Mouse (Mus musculus) layer of hippocampus, adult 9-10 months (tissue): Measurements from ENCODE around the gene Gsta2.
"Not testable (repeated sequence)": the region's sequence is repeated elsewhere in the genome, so short reads cannot be mapped to it uniquely, and the experiment has no call there.

ENCODE experiments used
- DNase-seq: peaks from one replicate; pipeline ENCODE4 v3.0.0; 2022; ENCODE audit warnings: low spot score

Gene Gsta2

DNA sequence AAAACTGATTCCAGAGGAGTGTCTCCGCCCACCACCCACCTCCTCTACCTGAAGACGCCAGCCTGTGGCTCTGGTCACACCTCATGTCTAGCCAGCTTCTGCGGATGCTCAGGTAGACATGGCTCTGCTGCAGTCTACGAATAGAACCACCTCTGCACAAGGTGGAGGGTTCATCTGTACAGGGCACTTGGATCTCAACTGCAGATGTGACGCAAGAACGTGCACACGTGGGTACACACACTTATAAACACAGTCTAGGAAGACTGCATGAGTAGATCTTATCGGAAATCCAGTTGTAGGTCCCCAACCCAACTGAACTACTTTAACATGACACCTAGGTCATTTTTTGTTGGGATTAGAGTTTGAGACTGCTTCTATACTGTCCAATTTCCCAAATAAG is at the start of gene Gsta2:
Gsta2 (minus strand) TSS at position 178 of the 400 bp plus-strand sequence.
- DNase-seq: no peak

DNA sequence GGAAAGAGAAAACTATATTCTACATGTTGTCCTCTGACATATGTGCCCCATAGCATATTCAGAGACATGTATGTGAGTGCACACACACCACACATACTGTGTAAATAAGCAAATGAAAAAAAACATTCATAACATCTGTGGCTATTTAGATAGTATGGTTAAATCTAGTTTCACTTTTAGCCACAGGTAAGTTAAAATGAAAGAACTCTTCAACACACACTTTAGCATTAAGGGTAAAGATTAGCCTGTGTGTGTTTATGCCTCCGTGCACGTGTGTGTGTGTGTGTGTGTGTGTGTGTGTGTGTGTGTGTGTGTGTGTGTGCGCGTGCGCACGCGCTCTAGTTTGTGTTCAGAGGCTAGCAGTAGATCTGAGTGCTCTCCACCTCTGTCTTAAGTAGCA is 46.0 kb upstream of the Gsta2 start:
- no peak for DNase-seq

DNA sequence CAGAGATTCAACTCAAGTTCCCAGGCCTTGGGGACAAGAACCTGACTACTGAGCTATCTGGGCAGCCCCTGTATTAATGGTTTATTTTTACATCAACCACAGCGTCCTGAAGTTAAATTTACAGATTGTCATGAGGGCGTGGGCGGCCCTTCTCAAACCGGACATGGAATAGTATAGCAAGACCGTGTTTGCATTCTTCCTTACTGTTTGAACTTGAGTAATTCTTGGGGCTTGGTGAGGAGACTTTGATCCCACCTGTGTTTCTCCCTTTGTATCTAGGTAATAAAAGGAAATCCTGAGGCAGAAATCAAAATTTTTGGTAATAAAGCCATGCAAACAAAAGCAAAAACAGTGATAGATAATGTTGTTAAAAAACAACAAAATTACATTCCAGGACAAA is 45.0 kb upstream of the Gsta2 start:
- no peak for DNase-seq

DNA sequence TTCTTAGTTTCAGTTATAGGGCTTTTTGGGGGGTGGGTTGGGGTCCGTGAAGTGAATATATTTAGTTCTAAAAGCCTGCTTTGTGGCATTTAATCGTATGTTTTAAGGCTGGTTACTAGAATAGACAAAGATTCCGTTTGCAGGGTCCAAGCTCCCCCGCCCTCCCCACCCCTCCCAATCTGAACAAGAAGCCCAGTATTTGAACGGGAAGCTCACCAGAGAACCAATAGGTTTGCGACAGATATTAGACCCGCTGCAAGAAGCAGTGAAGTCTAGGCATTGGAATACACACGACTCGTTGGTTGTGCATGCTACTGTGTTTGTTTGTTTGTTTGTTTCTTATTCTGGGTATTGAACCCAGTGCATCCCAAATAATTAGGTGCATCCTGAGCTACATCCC is 40.9 kb upstream of the Gsta2 start:
- no peak for DNase-seq

DNA sequence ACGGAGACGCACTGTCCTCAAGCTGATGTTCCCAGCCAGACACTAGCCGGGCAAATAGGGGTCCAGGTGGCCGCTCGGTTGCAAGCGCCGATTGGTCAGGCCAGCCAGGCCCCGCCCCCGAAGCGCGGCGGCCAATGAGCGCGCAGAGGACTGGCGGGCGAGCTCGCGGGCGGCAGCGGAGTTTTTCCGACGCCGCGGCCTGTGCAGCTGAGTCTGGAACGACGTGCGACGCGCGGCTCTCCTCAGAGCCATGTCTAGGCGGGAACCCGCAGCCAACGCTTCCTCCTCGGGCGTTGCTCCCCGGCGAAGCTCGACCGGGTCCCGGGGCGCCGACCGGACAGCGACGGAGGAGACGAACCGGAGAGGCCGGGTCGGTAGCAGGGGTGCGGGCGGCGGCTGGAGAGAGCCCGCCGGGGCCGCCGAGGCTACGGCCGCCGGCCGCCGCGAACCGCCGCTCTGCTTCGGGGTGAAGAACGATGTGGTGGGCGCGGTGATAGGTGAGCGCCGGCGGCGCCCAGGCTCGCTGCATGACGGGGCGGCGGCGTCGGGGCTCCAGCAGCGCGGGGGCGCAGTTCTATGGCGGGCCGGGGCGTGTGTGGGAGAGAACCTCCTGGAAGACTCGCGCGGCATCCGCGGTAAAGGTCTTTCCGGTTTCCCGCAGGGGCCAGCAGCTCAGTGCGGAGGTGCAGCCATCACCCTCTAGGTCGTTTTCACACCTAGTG is 40.2 kb upstream of the Gsta2 start, which contains the start of gene Ddx43:
Ddx43 (plus strand) TSS at position 148 of the 722 bp plus-strand sequence.
- DNase-seq: no peak

DNA sequence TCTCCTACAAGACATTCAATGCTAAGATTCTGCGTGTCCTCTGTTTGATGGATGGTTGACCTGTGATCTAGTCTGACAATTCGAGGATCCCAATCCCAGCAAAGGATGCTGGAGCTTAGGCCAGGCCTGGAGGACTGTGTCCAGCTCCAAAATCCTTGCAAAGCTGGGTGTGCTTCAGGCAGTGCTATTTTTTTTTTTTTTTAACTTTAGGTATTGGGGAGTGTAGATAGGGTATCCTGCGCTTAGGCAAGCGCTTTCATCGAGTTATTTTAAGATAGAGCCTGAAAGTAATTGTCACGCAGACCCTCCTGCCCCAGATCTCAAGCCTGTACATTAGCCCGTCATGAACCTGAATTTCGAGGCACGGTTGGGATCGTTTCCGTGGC is 39.6 kb upstream of the Gsta2 start:
- no peak for DNase-seq

DNA sequence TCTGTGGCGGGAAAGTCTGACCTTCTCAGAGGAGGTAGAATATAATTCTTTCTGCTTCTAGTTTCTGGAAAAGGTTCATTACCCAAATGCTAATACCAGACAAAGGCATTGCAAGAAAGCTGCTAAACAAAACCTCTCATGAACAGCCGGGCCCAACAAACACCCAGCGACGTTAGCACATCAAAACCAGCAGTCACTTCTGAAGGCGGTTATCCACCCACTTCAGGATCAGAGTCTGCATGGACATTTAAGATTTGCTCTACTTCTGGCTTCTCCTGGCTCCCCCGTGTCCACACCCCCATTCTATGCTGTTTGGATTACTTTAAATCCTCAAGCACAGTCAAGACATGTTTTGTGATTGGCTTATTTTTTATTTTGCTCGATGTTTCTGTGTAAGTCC is 39.0 kb upstream of the Gsta2 start:
- no peak for DNase-seq

DNA sequence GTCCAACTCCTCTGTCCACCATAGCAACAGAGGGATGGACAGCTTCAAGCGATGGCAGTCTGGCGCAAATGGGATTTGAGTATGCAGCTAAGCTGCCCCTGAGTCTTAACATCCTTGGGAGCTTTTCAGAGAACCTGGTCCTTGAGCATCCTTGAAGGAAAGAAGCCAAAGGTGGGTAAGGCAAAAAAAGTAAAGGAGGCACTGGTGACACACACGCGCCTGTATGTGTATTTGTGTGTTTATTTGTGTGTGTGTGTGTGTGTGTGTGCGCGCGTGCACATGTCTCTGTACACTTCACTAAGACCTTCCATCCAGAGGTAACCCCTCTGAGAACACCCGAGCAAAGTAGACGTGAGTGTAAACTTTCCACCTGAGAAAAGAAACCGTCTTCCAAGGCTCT is 38.2 kb upstream of the Gsta2 start:
- DNase-seq: no peak

DNA sequence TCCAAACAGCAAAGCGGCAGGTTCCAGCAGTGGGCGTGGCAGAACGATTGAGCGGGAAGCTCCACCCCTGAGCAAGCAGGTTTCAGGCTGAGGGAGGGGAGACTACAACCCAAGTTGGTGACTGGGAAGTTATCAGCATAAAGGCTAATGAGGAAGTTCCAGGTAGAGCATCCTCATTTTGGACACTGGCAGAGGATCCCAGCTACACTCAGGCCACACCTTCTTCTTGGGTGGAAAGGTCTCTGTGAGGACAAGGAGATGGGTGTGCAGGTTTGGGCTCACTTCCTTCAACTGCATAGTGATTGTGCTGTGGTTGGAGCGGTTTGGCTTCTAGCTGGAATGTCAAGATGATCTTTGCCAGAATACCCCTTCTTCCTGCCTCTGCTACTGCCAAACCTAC is 34.4 kb upstream of the Gsta2 start:
- no peak for DNase-seq

DNA sequence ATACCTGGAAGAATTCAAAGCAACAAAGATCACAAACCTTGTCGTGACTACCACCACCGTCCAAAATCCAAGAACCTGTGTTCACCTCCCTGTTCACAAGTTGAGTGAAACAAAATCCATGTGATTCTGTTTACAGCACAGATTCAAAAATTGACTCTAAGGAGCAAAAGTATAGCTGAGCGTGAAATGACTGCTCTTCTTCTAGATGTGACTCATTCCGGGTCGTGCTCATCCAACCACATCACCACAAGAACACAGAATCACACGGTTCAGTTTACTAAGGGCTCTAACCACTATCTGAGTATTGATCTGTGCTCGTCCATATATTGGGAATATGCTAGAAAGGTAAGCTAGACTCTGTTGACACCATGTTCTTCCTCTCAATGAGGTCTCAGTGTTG is 31.4 kb upstream of the Gsta2 start:
- no peak for DNase-seq

DNA sequence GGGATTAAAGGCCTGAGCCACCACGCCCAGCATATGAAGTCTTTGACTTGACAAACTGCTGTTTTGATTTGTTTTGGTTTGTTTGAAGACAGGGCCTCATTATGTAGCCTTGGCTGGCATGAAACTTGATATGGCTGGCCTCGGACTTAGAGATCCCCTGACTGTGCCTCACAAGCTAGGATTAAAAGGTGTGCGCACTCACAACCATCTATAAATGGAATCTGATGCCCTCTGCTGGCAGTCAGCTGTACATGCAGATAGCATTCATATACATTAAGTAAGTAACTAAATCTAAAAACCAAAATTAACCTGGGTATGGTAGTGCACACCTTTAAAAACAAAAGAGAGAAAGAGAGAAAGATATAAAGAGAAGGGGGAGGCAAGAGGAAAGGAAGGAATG is 30.3 kb upstream of the Gsta2 start:
- no peak for DNase-seq

DNA sequence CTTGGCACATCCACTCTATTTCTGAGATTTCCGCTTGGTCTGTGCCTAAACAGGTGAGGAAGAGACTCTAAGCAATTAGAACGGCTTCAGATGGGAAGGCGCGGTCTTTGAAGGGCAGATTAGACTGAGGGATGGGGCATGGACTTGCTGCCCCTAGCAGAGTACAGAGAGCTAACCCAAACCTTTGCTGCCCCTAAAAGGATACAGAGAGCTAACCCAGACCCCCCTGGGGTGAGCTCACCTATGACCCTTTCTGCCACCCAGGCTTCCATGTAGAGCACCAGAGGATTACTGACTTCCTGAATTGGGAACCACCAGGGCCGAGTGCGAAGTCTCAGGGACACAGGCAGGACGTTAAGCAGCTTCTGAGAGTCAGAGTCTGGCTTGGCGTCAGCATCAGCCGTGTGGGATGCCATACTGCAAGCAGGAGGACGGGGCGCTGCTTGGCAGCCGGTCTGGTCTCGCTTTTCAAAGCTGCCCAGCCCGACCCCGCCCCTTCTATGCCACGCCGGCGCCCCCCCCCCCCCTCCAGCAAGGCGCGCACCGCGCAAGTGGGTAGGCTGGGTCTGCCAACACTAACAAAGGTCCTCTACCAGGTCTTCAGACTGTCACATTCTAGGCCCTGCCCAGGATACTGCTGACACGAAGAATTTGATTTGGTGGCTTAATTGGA is 22.7 kb upstream of the Gsta2 start, which contains the start of gene Ooep:
Ooep (minus strand) TSS at position 613 of the 673 bp plus-strand sequence.
- no peak for DNase-seq

DNA sequence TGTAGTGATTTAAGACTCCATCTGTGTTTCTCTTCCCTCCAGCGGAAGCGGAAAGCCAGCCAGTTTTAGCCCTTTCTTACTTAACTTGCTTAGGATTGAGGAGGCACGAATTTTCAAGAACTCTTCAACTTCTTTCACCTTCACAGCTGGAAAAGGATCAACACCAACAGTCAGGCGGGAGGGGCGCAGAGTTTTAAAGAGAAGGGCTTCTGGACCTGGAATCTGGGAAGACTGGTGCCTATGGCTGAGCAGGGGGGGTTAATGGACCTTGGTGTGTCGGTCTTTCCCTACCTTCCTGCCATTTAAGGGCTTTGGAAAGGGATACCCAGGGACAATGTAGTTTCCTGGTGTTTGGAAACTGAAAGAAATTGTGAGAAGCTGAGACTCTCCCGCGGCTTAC is 22.0 kb upstream of the Gsta2 start:
- no peak for DNase-seq

DNA sequence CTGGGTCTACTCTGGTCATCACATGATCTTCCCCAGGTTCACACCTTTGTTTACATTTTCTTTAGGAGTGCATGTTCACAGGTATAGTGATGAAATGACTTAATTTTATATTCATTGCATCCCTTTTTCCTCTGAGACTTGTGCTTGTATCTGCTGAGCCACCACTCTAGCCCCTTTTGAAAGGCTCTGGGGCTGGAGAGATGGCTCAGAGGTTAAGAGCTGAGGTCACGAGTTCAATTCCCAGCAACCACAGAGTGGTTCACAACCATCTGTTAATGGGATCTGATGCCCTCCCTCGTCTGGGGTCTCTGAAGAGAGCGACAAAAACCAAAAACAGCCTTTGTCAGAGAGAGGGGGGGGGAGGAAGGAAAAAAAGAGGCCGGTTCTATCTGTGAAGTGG is 19.9 kb upstream of the Gsta2 start:
- no peak for DNase-seq

DNA sequence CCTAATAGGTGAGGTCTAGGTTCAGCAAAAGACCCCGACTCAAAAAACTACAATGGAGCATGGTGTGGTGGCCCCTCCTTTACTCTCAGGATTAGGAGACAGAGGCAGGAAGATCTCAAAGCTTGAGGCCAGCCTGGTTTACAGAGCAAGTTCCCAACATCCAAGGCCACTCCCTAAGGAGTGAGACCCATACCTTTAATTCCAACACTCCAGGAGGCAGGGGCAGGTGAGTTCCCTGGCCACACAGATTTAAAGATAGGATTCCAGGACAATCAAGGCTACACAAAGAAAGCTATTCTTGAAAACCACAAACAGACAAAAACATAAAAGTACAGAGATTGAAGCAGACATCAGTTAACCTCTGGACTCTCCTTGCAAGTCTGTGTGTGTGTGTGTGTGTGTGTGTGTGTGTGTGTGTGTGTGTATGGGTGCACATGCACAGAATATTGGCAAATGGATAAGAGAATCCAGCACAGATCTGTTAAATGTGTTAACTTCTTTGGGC is 19.3 kb upstream of the Gsta2 start:
- DNase-seq: no peak

DNA sequence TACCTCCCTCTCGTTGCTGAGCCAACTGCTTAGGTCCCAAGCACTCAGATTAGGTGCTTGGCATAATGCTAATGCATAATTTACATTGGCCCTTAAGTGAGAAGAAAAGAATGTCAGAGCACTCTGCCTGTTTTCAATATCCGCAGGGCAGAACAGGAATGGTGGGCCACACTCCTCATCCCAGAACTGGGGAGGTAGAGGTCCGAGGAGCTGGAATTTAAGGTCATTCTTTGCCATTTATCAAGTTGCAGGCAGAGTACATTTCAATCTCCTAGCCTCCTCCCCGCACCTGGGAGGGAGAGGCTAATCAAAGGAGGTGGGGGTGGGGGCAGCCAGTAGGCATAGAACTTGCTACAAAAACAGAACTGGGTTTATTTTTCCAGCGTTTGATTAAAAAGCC is 18.8 kb upstream of the Gsta2 start:
- DNase-seq: no peak

DNA sequence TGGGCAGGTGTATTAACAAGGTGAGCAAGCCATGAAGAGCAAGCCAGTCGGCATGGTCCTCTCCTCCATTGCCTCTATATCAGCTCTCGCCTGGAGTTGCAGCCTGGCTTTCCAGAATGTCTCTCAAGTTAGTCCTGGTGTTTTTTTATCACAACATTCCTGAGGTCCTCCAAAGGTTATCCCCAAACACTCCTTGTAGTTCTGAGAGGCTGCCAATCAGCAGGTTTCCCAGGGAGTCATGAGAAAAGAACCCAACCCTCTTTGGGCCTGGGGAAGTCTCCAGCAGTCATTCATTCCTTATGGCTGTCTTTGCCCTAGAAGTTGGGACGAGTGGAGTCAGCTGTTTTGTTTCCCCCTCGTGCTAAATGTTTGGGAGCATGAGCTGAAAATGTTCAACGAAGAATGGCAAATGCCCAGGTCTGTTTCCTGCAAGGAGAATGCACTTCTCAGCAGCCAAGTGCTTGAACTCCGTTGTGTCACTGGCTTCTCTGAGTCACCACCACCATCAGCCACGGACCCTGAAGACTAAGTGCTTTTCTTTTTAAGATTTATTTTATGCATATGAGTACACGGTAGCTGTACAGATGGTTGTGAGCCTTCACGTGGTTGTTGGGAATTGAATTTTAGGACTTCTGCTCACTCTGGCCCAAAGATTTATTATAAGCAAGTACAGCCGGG is 17.4 kb upstream of the Gsta2 start:
- no peak for DNase-seq

DNA sequence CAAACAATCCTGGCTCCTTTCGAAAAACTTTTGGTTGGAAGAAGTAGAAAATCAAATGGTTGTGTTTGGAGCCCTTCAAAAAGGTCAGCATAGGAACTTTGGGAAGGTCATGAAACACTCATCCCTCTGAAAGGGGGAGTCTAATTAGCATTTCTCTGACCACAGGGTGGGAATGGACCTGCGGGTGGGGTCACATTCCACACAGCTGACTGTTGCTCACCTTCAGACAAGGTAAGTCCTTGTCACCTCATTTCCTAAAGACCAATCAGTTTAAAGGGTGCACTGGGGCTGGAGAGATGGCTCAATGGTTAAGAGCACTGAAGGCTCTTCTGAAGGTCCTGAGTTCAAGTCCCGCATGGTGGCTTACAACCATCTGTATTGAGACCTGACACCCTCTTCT is 15.9 kb upstream of the Gsta2 start:
- no peak for DNase-seq

DNA sequence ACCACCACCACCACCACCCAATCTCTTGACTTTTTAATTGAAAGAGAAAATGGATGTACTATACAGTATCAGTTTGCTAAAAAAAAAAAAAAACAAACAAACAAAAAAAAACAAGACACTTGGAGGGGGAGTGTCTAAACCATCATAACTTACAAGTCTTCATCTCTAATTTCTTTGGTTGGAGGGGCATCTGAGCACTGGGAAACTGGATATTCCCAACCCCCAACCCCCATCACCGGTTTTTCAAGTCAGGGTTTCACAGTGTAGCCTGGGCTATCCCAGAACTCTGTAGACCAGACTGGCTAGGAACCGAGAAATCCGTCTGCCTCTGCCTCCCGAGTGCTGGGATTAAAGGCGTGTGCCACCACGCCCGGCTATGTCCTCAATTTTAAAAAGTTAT is 14.2 kb upstream of the Gsta2 start:
- DNase-seq: no peak

DNA sequence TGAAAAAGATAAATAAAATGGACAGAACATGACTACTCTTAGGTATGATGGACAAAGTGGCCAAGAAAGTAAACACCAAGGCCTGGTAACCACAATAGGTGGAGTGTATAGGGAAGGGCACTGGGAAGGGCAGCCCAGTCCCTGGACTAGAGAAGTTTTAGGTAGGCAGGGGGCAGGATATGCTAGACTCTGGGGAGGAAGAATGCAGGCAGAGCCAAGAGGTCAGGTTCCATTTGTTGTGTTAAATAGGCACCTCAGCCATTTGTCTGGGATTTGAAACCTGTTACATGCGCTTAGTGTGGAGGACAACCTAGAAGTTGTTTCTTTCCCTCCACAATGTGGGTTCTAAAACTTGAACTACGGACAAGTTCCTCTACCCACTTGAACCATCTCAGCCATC is 13.8 kb upstream of the Gsta2 start:
- DNase-seq: no peak

DNA sequence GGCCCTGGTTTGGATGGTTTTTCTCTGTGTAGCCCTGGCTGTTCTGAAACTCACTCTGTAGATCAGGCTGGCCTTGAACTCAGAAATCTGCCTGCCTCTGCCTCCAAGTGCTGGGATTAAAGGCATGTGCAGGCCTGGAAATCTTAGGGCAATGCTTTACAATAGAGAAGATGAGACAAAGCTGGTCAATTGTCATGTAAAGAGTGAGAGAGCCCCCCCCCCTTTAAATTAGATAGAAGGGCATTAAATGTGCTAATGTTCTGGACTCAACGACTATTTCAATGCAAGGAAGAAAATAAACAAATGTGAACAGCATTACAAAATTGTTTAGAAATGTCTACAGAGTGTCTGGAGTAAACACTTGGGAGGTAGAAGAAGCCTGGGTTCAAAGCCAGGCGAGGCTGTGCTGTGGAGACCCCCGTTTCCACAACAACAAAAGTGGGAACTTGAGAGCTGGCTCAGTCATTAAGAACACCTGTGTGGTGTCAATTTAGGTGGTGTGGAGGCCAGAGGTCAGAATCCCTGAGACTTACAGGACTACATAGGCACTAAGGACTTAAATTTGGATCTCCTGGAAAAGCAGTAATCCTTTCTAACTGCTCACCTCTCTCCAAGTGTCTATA is 13.2 kb upstream of the Gsta2 start:
- no peak for DNase-seq

DNA sequence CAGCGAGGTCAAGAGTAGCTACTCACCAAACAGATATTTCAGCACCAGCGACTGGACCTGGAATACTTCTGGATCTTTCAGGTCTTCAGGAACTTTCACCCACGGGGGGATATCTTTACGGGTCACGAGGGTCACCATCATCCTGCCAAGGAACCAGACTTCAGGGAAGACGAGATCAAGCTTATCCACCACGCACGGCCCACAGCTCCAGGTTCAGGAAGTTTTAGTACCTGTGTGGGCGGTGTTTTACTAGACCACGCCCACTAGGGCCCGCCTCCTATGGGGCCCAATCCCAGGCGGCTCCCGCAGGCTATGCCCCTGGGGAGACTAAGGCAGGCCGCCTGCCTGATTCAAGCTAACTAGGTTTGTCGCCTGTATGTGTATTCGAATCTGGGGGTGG is 12.4 kb upstream of the Gsta2 start, which contains the start of gene Dppa5a:
Dppa5a (minus strand) TSS at position 219 of the 400 bp plus-strand sequence.
- not testable (repeated sequence) for DNase-seq
